Mouse (Mus musculus) megakaryocyte, embryonic 14.5 days (primary cell): ENCODE data around the gene Tlr4. TPM values are rescaled to one million over a fixed set of nuclear protein-coding genes. Genes with fewer than 3 reads are reported as not detected.

Experiments
- H3K27me3 ChIP-seq: replicated peaks from 2 replicates; pipeline ENCODE3; 2012; ENCODE audit warnings: inconsistent platforms
- H3K36me3 ChIP-seq: replicated peaks from 2 replicates; pipeline ENCODE3; 2012; ENCODE audit warnings: low read length, inconsistent platforms, mixed read lengths
- H3K4me1 ChIP-seq: 2 replicates; pipeline ENCODE4 v1.6.1; 2012; ENCODE audit warnings: inconsistent platforms
- H3K4me3 ChIP-seq: replicated peaks from 2 replicates; pipeline ENCODE3; 2012; ENCODE audit warnings: moderate library complexity, mild to moderate bottlenecking, inconsistent platforms
- H3K9me3 ChIP-seq: 2 replicates; pipeline ENCODE4 v1.6.1; 2012; ENCODE audit warnings: inconsistent platforms
- FLI1 ChIP-seq: IDR thresholded peaks from 2 replicates; pipeline ENCODE4 v1.6.1; 2012; ENCODE audit warnings: low read length, inconsistent platforms, mixed read lengths
- GATA1 ChIP-seq: IDR thresholded peaks from 3 replicates; pipeline ENCODE4 v1.6.1; 2012; ENCODE audit warnings: mixed read lengths, low read length, inconsistent platforms, borderline replicate concordance
- polyA plus RNA-seq: library from polyadenylated mRNA; stranded (reverse); fragments of >175 nt; gene quantifications from 2 replicates; pipeline ENCODE4 v1.2.3, GENCODE M21; 2012; ENCODE audit warnings: low replicate concordance; ENCODE audit not compliant: insufficient read depth

Gene Tlr4
- polyA plus RNA-seq, 1 experiment: 0.11 TPM

GRCm38 (mm10) chr4:66838071-66838470 lies 10.7 kb downstream of the Tlr4 start:
- no peaks in the 10 kb centered on the region for H3K9me3 ChIP-seq
- TF ChIP-seq FLI1: no peak
- TF ChIP-seq GATA1: no peak
- H3K4me3 ChIP-seq: no peak overlapping the region
- H3K4me1 ChIP-seq: no peaks in the 10 kb centered on the region
- no peaks in the 10 kb centered on the region for H3K36me3 ChIP-seq
- no peaks in the 10 kb centered on the region for H3K27me3 ChIP-seq

DNA sequence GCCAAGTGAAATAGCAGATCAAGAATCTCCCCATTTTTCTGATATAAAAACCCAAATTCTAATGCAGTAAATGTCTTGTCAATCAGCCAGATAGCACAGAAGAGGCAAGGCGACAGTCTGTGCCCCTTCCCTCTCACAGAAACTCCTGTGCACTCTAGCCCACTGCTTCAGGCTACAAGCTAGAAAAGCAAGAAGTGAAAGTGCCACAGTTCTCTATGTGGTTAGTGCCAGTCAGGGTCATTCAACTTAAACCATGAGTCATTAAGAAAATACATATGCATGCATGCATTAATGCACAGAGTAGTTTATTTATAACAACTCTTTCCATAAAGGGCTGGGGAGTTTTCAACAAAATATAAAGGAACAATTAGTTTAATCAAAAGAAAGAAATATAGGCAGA lies 15.9 kb downstream of the Tlr4 start:
- Histone ChIP-seq H3K4me1 (no peaks in the 10 kb centered on the region), H3K4me3 (no peak overlapping the region), H3K27me3 (no peaks in the 10 kb centered on the region), H3K36me3 (no peaks in the 10 kb centered on the region), H3K9me3 (no peaks in the 10 kb centered on the region)
- TF ChIP-seq GATA1 (no peak), FLI1 (no peak)

DNA sequence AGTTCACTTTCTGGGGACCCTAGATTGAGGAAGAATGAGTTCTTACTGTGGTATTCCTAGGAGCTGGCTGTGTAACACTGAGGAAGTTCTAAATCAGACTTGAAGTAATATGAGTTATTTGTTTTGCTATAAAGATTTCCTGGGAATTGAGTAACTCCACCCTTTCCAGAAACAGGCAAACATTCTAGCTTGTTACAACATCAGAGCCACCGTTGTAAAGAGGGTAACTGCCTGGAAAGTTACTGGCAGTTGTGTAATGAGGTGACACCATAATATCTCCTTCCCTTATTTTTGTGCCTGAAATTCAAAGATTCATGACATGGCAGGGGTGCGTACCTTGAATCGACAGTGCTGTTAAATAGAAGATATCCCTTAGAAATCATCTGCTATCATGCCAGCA lies 24.6 kb downstream of the Tlr4 start:
- Histone ChIP-seq H3K36me3 (no peaks in the 10 kb centered on the region), H3K4me3 (no peak overlapping the region), H3K9me3 (no peaks in the 10 kb centered on the region), H3K27me3 (no peaks in the 10 kb centered on the region), H3K4me1 (no peaks in the 10 kb centered on the region)
- no peak for TF ChIP-seq FLI1
- no peak for TF ChIP-seq GATA1

DNA sequence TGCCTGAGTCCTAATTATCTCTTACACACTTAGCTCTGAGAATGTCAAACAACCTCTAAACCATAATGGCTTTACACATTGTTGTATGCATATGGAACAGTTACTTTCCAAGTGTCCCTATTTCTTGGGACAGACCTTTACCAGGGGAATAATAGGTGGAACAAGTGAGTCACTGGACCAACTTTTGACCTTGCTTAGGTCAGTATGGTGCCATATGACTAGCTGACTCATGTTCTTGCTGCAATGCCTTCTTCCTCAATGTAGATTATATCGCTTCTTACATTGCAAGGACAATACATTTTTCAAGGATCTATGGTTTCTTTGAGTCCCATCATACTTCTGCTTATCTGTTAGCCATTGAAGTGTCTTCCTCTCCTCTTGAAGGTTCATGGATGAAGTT lies 29.6 kb downstream of the Tlr4 start:
- TF ChIP-seq FLI1: no peak
- no peak for TF ChIP-seq GATA1
- no peaks in the 10 kb centered on the region for H3K4me1 ChIP-seq

GRCm38 (mm10) chr4:66869919-66870318 lies 42.5 kb downstream of the Tlr4 start:
- no peaks in the 10 kb centered on the region for H3K36me3 ChIP-seq
- no peak for TF ChIP-seq FLI1
- no peak for TF ChIP-seq GATA1

More for the DNA sequence above, 29.6 kb downstream of the Tlr4 start:
- no peak overlapping the region for H3K4me3 ChIP-seq
- H3K27me3 ChIP-seq: no peaks in the 10 kb centered on the region
- H3K36me3 ChIP-seq: no peaks in the 10 kb centered on the region
- no peaks in the 10 kb centered on the region for H3K9me3 ChIP-seq

GRCm38 (mm10) chr4:66872026-66872425 lies 44.6 kb downstream of the Tlr4 start:
- Histone ChIP-seq H3K9me3 (no peaks in the 10 kb centered on the region), H3K4me1 (no peaks in the 10 kb centered on the region), H3K36me3 (no peaks in the 10 kb centered on the region), H3K27me3 (no peaks in the 10 kb centered on the region), H3K4me3 (no peak overlapping the region)
- TF ChIP-seq GATA1: no peak
- no peak for TF ChIP-seq FLI1

More at GRCm38 (mm10) chr4:66869919-66870318, 42.5 kb downstream of the Tlr4 start:
- Histone ChIP-seq H3K4me3 (no peak overlapping the region), H3K27me3 (no peaks in the 10 kb centered on the region), H3K9me3 (no peaks in the 10 kb centered on the region), H3K4me1 (no peaks in the 10 kb centered on the region)

- TF ChIP-seq GATA1 (no peak), FLI1 (no peak)
- Histone ChIP-seq H3K9me3 (0 out of 2 replicates have a peak, but pooled peaks cover 4% of the 10 kb centered on the region), H3K4me3 (no peak overlapping the region), H3K4me1 (no peaks in the 10 kb centered on the region), H3K36me3 (no peaks in the 10 kb centered on the region), H3K27me3 (no peaks in the 10 kb centered on the region)
Observed at GRCm38 (mm10) chr4:66873342-66873741, 46.0 kb downstream of the Tlr4 start.

GRCm38 (mm10) chr4:66875751-66876150 lies 48.4 kb downstream of the Tlr4 start:
- H3K4me3 ChIP-seq: no peak overlapping the region

GRCm38 (mm10) chr4:66877609-66878008 lies 50.2 kb downstream of the Tlr4 start:
- Histone ChIP-seq H3K27me3 (no peaks in the 10 kb centered on the region), H3K4me1 (no peaks in the 10 kb centered on the region), H3K36me3 (no peaks in the 10 kb centered on the region), H3K4me3 (no peak overlapping the region), H3K9me3 (0 out of 2 replicates have a peak, but pooled peaks cover 4% of the 10 kb centered on the region)
- no peak for TF ChIP-seq FLI1
- TF ChIP-seq GATA1: no peak

More at GRCm38 (mm10) chr4:66875751-66876150, 48.4 kb downstream of the Tlr4 start:
- TF ChIP-seq GATA1: no peak
- no peak for TF ChIP-seq FLI1
- Histone ChIP-seq H3K9me3 (0 out of 2 replicates have a peak, but pooled peaks cover 4% of the 10 kb centered on the region), H3K27me3 (no peaks in the 10 kb centered on the region), H3K36me3 (no peaks in the 10 kb centered on the region), H3K4me1 (no peaks in the 10 kb centered on the region)

DNA sequence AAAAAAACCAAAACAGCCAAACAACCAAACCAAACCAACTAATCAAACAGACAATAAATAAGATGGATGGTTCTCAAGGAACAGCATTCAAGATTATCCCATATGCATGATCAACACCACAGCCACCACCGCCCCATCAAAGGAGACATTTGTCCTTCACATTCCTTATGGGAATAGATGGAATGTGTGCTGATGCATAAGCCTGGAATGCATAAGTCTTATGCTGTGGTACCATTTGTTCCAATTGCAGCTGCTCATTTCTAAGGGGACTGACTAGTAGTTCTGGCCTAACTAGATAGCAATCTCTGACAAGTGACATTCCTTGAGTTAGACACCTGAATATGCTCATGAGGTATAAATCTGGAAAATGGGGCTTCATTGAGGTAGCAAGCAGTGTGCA lies 54.1 kb downstream of the Tlr4 start:
- TF ChIP-seq GATA1: no peak
- no peak for TF ChIP-seq FLI1
- Histone ChIP-seq H3K36me3 (no peaks in the 10 kb centered on the region), H3K9me3 (0 out of 2 replicates have a peak, but pooled peaks cover 4% of the 10 kb centered on the region), H3K4me1 (no peaks in the 10 kb centered on the region), H3K4me3 (no peak overlapping the region), H3K27me3 (no peaks in the 10 kb centered on the region)

DNA sequence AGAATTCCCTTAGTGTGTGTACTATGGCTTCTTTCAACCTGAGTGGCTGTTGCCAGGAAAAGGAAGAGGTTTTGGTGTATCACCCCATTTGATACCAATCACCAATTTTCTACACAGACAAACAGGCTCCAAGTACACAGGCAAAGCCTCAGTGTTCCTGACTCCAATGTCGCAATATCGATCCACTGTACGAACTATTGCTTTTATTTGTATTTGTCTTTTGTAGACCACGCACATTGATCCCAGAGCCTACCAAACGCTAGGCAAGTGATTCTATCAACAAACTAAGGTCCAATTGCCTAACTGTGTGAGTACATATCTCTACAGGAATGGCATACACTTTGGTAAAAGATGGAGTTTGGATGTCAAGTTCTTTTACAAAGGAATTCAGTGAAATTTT lies 55.9 kb downstream of the Tlr4 start:
- H3K4me1 ChIP-seq: no peaks in the 10 kb centered on the region
- no peaks in the 10 kb centered on the region for H3K9me3 ChIP-seq
- no peak overlapping the region for H3K4me3 ChIP-seq
- no peaks in the 10 kb centered on the region for H3K36me3 ChIP-seq
- TF ChIP-seq GATA1 (no peak), FLI1 (no peak)
- H3K27me3 ChIP-seq: no peaks in the 10 kb centered on the region
